Mouse (Mus musculus) ES-E14 (cell line): ENCODE results near the gene Znrf2.

Experiments used
- CHD2 ChIP-seq: IDR thresholded peaks from 2 replicates; pipeline ENCODE4 v1.6.1; 2014; ENCODE audit warnings: mild to moderate bottlenecking, low read depth, low read length, inconsistent platforms
- HCFC1 ChIP-seq: IDR thresholded peaks from 2 replicates; pipeline ENCODE4 v1.6.1; 2012; ENCODE audit warnings: low read length, inconsistent platforms, borderline replicate concordance; ENCODE audit not compliant: insufficient read depth
- MAFK ChIP-seq: IDR thresholded peaks from 2 replicates; pipeline ENCODE4 v1.6.1; 2014; ENCODE audit warnings: mild to moderate bottlenecking, low read depth, low read length, inconsistent platforms; ENCODE audit not compliant: insufficient read depth
- ZC3H11A ChIP-seq: IDR thresholded peaks from 2 replicates; pipeline ENCODE4 v1.6.1; 2012; ENCODE audit warnings: low read depth, mild to moderate bottlenecking, inconsistent platforms, low read length, borderline replicate concordance
- ZNF384 ChIP-seq: IDR thresholded peaks from 2 replicates; pipeline ENCODE4 v1.6.1; 2012; ENCODE audit warnings: low read depth, low read length, inconsistent platforms

GRCm38 (mm10) chr6:54805779-54806178 lies 10.9 kb upstream of the Znrf2 start:
- TF ChIP-seq ZC3H11A = no peak
- no peak for TF ChIP-seq CHD2
- no peak for TF ChIP-seq ZNF384
- TF ChIP-seq HCFC1 = no peak
- no peak for TF ChIP-seq MAFK
